Mouse (Mus musculus): ENCODE data around the gene Col25a1.

DNA sequence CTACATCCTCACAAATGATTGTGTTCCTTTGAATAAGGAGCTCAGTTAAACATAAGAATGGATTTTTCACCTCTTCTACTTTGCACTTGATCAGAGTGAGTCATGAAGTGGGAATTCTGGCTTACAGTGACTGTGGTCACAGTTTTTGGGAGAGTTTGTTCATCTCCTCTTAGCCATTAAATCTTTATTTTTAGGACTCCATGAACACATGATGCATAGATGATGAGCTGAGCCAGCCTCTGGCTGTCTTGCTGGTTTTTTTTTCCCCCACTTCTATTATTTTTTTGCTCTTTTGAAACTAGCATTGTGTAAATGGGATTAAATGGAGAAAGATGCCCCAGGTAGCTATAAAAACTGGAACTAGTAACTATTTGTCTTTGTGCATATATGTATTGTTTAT is 84.8 kb downstream of the Col25a1 start:
- TF ChIP-seq CTCF (IDR thresholded peaks at IDR 0.05; ENCODE audit: low read depth), result no peak
- TF ChIP-seq EP300 (IDR thresholded peaks at IDR 0.05; ENCODE audit: low read depth), result no peak

Data from liver, embryonic 14.5 days (tissue).